Mouse (Mus musculus): ENCODE results near the gene Pde2a.

Pde2a gene

GRCm38 (mm10) chr7:101410267-101410936 lies 11.1 kb upstream of the Pde2a start, which contains the start of gene Gm45837:
TSS of gene Gm45837 (plus strand) at chr7:101410886.
- WGBS = 65% methylated on average over 11 of the region's 11 CpGs

- 44% methylated on average over 4 of the region's 4 CpGs for WGBS
Observed at GRCm38 (mm10) chr7:101414209-101414608, 7.3 kb upstream of the Pde2a start.

- 37% methylated on average over 7 of the region's 7 CpGs for WGBS
Observed at GRCm38 (mm10) chr7:101414661-101415511, 6.6 kb upstream of the Pde2a start.

GRCm38 (mm10) chr7:101415512-101416100 lies 5.9 kb upstream of the Pde2a start:
- 32% methylated on average over 8 of the region's 8 CpGs for WGBS

- 58% methylated on average over 5 of the region's 5 CpGs for WGBS
Observed at GRCm38 (mm10) chr7:101416391-101416790, 5.1 kb upstream of the Pde2a start.

- 10% methylated on average over 27 of the region's 27 CpGs for WGBS
Observed at GRCm38 (mm10) chr7:101419013-101419770, 2.3 kb upstream of the Pde2a start.

- WGBS = 13% methylated on average over 3 of the region's 3 CpGs
Observed at GRCm38 (mm10) chr7:101422069-101422468, 578 bp downstream of the Pde2a start.

GRCm38 (mm10) chr7:101422646-101423045 lies 1.2 kb downstream of the Pde2a start:
- whole genome bisulfite sequencing = 60% methylated on average over 8 of the region's 8 CpGs

- 31% methylated on average over 6 of the region's 6 CpGs for WGBS
Observed at GRCm38 (mm10) chr7:101423970-101424369, 2.5 kb downstream of the Pde2a start.

GRCm38 (mm10) chr7:101426692-101427091 lies 5.2 kb downstream of the Pde2a start:
- 41% methylated on average over 8 of the region's 8 CpGs for WGBS

- WGBS = 12% methylated on average over 2 of the region's 2 CpGs
Observed at GRCm38 (mm10) chr7:101427736-101428135, 6.2 kb downstream of the Pde2a start.

GRCm38 (mm10) chr7:101435038-101435437 lies 13.5 kb downstream of the Pde2a start:
- 62% methylated on average over 6 of the region's 6 CpGs for WGBS

- 34% methylated on average over 1 of the region's 1 CpGs for WGBS
Observed at GRCm38 (mm10) chr7:101437876-101438275, 16.4 kb downstream of the Pde2a start.

GRCm38 (mm10) chr7:101443093-101443492 lies 21.6 kb downstream of the Pde2a start:
- WGBS = 68% methylated on average over 10 of the region's 10 CpGs

- 70% methylated on average over 4 of the region's 4 CpGs for WGBS
Observed at GRCm38 (mm10) chr7:101444211-101444610, 22.7 kb downstream of the Pde2a start.

- WGBS = 21% methylated on average over 3 of the region's 3 CpGs
Observed at GRCm38 (mm10) chr7:101449855-101450254, 28.4 kb downstream of the Pde2a start.

GRCm38 (mm10) chr7:101450422-101451401 lies 29.2 kb downstream of the Pde2a start:
- under 1% methylated on average over 65 of the region's 68 CpGs for WGBS

GRCm38 (mm10) chr7:101452669-101453068 lies 31.2 kb downstream of the Pde2a start:
- 32% methylated on average over 3 of the region's 3 CpGs for WGBS

- WGBS = 39% methylated on average over 3 of the region's 3 CpGs
Observed at GRCm38 (mm10) chr7:101453296-101453695, 31.8 kb downstream of the Pde2a start.

- 40% methylated on average over 8 of the region's 8 CpGs for WGBS
Observed at GRCm38 (mm10) chr7:101453725-101454124, 32.2 kb downstream of the Pde2a start.

- 28% methylated on average over 9 of the region's 9 CpGs for WGBS
Observed at GRCm38 (mm10) chr7:101454479-101454878, 33.0 kb downstream of the Pde2a start.

Measured in cerebral cortex, adult 2 months (tissue).